Mouse (Mus musculus): ENCODE measurements at regions not wholly inside any gene's neighbourhood (a gene's known extent, or its start where the extent isn't known, plus 50 kb on each side); places are given as distances from the start of the nearest gene placed in this dataset.

DNA sequence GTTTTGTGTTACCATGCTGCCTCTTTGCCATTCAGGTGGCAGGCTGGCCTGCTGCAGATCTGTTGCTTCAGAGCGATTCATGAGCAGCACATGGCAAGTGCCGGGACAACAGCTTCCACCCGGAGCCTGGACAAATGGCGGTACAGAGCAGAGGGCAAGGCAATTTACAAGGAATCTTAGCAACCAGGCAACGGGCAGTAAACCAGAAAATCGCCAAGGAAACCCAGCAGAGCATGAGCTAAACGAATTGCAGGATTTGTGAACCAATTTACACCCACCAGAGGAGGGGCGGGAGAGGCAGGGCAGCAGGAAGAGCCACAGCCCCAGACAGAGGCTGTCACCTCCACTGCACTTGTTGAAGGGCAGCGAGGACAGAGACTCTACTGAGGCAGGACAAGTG is 60.5 kb upstream of the Loxl4 start:
- peak; percentile 39 for DNase-seq

GRCm38 (mm10) chr19:42669886-42670285 is 57.3 kb upstream of the Loxl4 start:
- DNase-seq, result no peak

DNA sequence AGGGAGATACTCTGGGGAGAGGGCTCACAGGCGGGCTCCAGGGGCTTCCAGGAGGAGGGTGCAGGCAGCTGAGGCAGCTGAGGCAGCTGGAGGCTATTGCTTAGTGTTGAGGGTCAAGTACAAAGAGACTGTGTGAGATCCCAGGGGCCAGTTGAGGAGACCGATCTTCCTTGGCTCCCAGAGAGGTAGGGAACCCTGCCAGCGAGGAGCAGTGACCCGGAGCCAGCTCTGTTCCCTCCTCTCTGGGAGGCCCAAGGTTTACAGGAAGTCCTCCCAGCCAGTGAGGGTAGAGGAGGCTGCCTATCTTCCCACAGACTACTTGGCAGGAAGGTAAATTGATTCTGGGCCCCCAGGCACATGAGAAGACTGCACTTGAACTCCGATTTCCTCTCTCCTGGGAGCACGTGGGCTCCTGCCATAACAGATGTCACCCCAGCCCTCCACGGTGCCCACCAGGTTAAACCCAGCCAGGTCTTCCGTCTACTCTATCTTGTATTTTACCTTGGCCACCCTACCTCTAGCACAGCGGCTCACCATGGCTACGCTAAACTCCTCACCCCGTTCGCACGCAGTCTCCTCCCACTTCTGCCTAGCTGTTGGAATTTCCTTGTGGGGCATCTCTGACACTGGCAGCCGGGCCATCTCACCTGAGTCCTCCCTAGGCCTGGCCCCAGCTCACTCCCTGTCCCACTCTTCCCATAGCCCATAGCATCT is 55.9 kb upstream of the Loxl4 start:
- DNase-seq, result peak; percentile 83

GRCm38 (mm10) chr19:42666906-42667305 is 54.3 kb upstream of the Loxl4 start:
- DNase-seq, result no peak
